Mouse (Mus musculus): ENCODE measurements around the gene Hmcn1.

Gene Hmcn1

DNA sequence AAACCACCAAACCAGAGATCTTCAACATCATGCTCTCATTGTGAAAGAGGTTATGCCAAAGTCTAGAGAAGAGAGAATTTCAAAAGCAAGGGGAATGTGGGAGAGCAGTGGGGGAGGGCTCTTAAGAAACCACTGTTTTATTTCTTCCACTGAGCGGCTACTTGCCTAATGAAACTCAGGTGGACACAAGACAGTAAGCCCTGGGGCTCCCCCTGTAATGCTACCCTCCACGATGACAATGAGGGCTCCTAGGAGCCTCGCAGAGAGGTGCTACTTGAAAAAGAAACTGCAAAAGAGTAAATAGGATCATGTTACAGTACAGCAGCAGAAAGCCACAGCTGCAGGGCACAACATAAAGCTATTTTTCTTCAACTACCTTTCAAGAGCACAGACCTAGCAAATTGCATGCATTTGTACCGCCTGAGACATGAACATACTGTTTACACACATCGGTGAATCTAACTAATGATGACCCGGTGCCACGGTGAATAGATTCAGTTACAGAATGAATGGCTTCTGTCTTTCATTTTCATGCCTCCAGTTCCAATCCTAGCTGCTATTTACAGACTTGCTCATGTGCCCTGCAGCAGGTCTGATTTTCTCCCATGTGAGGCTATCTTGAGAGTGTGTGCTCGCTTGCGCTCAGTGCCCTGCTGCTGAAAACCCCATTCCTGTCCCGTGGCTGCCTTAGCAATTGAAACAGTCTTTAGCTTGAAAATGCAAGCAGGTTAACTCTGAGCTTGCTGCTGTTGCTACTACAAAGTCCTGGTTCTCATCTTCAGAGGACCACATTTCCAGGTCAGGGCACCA is 1.3 kb downstream of the Hmcn1 start:
- no peak for DNase-seq (ENCODE audit: low spot score)

GRCm38 (mm10) chr1:150984888-150985287 is 8.3 kb downstream of the Hmcn1 start:
- DNase-seq (ENCODE audit: low spot score), result no peak

- no peak for DNase-seq (ENCODE audit: low spot score)
These were observed 9.1 kb downstream of the Hmcn1 start for GRCm38 (mm10) chr1:150984092-150984503.

DNA sequence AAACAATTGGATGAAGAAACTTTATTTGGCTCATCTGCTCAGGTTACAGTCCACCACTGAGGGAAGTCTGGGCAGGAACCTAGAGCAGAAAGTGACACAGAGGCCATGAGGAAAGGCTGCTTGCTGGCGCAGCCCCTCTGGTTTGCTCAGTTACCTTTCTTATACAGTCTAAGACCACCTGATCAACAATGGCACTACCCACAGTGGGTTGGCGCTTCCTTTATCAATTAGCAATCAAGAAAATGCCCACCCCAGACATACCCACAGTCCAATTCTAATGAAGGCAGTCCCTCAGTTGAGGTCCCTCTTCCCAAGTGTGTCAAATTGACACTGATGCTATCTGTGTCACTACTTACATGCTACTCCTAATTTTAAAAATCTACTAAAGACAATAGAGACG is 14.6 kb downstream of the Hmcn1 start:
- DNase-seq (ENCODE audit: low spot score), result no peak

DNA sequence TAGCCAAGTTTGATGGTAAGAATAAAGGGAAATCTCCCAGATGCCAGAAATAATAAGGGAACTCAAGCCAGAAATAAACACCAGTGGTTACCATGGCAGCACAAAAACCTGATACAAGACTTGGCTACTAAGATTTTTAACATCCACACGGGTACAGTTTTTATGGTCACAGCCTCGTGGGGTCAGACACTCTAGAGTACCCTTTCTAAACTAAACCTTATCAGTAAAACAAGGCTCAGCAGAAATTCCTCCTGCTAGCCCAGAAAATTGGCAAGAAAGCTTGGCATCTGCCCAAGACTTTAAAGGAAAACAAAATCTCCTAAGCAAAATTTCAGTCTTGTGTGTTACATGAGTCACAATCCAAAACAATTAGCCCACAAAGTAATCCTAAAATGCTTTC is 17.0 kb downstream of the Hmcn1 start:
- DNase-seq (ENCODE audit: low spot score), result no peak

DNA sequence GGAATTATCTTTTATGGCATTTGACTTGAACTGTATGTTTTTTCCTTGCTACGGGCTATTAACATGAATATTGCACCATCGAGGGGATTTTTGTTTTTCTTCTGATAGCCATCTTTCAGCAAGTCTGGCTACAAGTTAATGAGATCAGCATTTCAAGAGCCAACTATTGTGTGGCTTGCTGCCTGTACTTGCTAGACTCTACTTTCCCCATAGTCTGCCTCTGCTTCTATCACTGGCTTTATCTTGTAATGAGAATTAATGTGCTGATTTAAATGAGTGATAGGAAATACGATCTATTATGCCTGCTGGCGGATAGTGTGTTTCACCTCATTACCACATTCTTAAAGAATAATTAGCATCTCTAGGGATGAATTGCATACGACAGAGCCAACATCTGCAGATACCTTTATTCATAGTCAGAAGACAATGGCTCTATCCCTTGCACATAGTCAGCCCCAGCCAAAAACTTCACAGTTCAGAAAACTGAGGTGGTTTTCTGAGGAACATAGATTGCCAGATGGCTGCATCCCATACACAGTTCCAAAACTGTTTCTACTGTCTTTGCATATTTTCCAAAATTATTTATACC is 33.7 kb downstream of the Hmcn1 start:
- no peak for DNase-seq (ENCODE audit: low spot score)

DNA sequence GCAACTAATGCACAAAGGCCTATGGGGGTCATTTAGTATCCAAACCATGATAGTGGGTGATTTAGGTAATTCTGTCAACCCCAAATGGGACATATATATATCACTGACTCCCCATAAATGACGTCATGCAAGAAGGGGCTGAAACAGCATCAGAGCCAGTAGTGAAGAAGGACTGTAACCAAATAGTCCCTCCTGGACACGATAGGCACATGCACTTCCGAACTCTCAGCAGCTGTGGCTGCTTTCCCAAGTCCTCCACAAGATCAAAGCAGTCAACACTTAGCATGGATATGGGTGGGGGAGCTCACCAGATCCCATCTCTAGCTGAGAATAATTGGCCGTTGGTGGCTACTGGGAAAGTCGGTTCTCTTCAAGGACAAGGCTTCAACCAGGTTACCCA is 42.2 kb downstream of the Hmcn1 start:
- no peak for DNase-seq (ENCODE audit: low spot score)

- DNase-seq (ENCODE audit: low spot score), result no peak
These were observed 43.2 kb downstream of the Hmcn1 start for GRCm38 (mm10) chr1:150950046-150950445.

DNA sequence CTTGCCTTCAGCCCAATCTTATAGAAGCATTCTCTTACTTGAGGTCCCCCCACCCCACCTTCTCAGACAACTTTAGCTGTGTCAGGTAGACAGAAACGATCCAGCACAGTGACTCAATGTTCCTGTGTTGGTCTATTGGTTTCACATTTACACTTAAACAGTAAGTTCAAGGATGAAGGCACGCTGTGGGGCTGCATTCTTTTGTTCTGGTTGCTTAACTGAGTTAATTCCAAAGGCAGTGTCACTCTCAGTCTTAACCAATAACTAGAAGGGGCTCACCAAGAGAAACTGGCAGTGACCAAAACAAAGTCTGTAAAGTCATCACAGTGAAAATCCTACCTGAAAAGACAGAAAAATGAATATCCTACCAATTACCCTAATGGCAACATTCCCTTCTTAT is 44.3 kb downstream of the Hmcn1 start:
- no peak for DNase-seq (ENCODE audit: low spot score)

- DNase-seq (ENCODE audit: low spot score), result no peak
These were observed 49.6 kb downstream of the Hmcn1 start for GRCm38 (mm10) chr1:150943601-150944000.

DNA sequence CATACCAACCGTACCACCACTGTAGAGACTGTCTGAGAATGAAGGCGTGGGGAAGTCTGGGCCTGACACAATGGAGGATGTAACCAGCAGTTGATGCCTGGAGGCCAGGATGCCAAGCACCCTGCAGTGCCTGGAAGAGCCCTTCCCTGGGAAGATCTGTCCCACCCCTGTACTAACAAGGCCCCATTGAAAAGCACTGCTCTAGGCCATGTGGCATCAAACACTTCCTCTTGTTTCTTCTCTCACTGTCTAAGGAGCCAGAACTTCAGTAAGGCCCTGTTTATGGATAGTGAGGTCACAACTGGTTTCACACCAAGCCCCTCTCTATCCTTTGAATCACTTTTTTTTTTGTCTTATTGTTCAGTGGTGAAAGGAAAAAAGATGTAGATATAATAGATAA is 51.1 kb downstream of the Hmcn1 start:
- DNase-seq (ENCODE audit: low spot score), result no peak

DNA sequence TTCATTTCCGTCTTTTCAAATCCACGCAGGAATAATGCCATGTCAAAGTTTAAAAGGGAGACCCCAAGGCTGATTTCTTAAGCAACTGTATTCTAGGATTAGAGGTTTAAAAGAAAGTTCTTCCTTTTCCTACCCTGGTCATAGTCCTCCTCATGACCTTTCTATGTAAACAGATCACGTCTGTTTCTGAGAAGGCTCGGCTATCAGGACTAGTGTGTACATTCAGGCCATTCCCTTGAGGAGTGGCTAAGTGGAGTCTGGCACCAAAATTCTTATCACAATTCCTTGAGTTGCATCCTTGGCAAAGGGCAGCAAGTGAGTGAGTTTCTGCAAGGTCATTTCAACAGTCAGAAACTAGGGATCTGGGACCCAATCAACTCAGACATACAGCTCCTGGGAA is 56.4 kb downstream of the Hmcn1 start:
- DNase-seq (ENCODE audit: low spot score), result no peak

GRCm38 (mm10) chr1:150933616-150934015 is 59.6 kb downstream of the Hmcn1 start:
- peak; percentile 58 for DNase-seq (ENCODE audit: low spot score)

DNA sequence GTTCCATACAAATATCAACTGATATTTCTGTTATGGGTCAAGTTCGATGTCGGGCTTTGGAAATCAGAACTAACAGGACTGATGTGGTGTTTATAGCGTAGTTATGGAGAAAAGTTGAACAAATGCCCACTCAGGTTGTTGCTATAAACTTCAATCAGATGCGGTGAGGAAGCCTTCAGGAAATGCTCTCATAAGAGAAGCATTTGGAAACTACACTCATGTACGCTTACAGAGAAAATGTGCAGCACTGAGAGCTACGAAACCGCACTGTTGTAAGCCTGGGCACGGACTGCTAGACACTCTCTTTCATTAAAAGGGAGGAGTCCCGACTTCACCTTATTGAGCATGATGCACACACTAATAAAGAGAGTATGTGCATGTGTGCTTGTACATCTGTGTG is 72.4 kb downstream of the Hmcn1 start:
- DNase-seq (ENCODE audit: low spot score), result no peak

GRCm38 (mm10) chr1:150920276-150920675 is 73.0 kb downstream of the Hmcn1 start:
- peak; percentile 48 for DNase-seq (ENCODE audit: low spot score)

DNA sequence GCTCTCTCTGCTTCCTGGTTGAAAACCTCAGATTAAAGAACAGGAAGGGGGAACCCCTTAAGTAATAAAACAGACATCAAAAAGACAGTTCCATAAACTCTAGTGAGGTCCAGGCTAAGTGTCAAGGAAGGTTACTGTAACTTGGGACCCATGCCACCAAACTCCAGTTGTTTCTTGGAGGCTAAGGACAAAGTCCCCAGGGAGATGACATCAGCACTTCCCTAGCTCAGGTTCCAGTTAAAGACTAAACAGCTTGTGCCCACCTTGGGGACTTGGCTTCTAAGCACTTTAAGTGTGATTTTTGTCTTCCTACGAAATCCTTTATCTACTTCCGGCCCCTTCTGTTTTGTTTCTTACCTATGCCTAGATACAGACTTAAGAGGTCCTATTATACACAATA is 78.3 kb downstream of the Hmcn1 start:
- no peak for DNase-seq (ENCODE audit: low spot score)

DNA sequence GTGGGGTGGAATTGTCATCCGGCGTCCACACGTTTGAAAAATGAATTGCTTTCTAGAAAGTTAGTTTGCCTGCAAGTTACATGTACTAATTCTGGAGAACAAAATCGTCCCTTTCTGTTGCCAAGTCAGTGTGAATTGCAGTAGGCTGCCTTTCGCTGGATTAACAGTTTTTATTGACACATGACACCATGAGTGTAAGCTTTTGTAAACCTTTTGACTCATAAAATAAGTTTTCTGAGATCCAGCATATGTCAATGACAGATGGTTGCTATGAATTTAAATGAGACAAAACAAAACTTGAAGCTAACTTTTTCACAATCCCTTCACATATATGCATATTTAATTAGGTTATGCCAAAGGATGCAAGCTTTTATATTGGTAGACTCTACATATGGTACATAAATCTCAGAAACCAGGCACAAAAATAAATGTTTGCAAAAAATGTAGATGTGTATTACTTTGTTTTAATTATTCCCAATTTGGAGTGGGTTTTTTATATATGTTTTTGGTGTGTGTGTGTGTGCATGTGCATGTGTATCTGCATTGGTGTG is 79.6 kb downstream of the Hmcn1 start:
- no peak for DNase-seq (ENCODE audit: low spot score)

- no peak for DNase-seq (ENCODE audit: low spot score)
These were observed 83.6 kb downstream of the Hmcn1 start for GRCm38 (mm10) chr1:150909642-150910041.

- no peak for DNase-seq (ENCODE audit: low spot score)
These were observed 99.5 kb downstream of the Hmcn1 start for GRCm38 (mm10) chr1:150893677-150894188.

- DNase-seq (ENCODE audit: low spot score), result no peak
These were observed 103.2 kb downstream of the Hmcn1 start for GRCm38 (mm10) chr1:150890017-150890416.

DNA sequence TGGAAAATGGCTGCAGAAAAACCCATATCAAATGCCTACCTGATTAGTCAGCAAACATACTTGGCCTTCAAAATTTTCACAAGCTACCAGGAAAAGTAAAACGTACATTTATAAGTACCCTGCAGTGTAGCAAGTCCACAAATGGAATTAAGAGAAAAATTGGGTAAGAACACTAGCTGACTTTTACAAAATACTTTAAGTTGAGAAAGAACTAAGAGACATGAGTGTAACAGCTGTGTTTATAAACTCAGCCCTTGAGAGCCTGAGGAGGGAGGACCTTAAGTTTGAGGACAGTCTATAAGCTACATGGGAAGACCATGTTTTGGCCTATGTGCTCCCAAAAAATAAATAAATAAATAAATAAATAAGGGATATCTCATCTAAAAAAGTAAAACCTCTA is 107.0 kb downstream of the Hmcn1 start:
- no peak for DNase-seq (ENCODE audit: low spot score)

GRCm38 (mm10) chr1:150878421-150878820 is 114.8 kb downstream of the Hmcn1 start:
- no peak for DNase-seq (ENCODE audit: low spot score)

DNA sequence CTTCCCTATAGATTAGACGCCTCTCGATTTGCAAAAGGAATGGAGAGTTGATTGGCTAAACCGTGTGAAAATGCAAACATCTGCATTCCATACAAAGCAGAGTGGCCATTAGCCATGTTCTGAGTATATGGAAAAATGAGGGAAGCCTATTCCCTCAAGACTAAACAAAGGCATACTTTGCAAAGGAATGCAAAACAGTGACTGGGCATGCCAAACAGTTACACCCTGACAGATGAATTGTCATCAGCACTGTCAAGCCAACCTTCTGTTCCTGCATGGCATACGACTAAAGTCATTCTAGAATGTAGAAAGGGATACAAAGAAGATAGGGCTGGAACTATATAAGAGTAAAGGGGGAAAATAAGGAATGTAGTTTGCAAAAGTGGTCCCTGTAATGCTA is 115.3 kb downstream of the Hmcn1 start:
- DNase-seq (ENCODE audit: low spot score), result no peak

All from layer of hippocampus, adult 9-10 months (tissue).